Mouse (Mus musculus) thymus, postnatal 10 days (tissue): ENCODE measurements around the gene Tesk1.

Experiments
- DNase-seq, 2 experiments: peaks; one replicate each; pipeline ENCODE4 v3.0.0; 2021; ENCODE audit warnings: low spot score in 2 of 2

Gene Tesk1

GRCm38 (mm10) chr4:43418973-43419656, 22.6 kb upstream of the Tesk1 start:
- no peak for DNase-seq

DNA sequence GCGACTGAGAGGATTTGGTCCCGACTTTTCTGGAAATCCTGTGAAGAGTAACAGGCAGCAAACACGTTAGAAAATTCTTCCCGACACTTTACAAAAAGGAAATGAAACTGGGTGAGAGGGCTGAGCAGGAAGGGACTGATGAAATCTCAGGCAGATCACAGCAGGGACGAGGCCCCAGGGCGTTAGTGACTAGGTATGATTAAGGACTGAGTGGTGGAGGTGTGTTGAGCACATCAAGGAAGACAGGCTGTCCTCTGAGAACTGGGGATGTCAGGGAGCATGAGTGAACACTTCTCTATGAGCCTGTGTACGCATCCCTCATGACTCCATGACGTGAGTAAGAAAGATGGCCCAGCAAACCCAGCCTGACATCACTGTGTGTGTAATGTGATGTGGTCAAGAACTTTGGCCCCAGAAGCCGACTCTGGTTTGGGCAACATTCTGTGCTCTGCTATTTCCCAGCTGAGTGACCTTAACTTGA, 21.9 kb upstream of the Tesk1 start:
- no peak for DNase-seq

- DNase-seq = peak; percentile 22 to 66
These were observed 21.4 kb upstream of the Tesk1 start for GRCm38 (mm10) chr4:43420305-43420704.

DNA sequence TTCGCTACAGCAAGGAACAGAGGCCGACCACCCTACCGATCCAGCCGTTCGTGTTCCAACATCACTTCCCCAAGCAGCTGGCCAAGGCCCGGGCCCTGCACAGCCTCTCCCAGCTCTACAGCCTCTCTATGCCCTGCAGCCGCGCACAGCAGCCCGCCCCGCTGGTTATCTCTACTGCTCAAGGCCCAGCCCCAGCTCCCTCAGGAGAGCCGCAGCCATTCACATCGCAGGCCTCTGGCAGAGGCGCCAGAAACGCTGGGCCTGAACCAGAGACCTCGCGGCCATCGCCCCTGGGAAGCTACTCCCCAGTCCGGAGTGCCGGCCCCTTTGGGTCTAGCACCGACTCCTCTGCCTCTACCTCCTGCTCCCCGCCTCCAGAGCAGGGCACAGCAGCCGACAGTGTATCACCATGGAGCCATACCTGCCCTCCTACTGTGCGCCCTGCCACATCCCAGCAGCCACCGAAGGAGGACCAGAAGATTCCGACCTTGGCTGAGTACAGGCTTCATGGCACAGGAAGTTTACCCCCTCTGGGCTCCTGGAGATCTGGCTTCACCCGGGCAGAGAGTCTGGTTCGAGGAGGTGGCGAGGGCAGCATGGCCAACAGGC, 20.0 kb upstream of the Tesk1 start:
- DNase-seq = no peak

DNA sequence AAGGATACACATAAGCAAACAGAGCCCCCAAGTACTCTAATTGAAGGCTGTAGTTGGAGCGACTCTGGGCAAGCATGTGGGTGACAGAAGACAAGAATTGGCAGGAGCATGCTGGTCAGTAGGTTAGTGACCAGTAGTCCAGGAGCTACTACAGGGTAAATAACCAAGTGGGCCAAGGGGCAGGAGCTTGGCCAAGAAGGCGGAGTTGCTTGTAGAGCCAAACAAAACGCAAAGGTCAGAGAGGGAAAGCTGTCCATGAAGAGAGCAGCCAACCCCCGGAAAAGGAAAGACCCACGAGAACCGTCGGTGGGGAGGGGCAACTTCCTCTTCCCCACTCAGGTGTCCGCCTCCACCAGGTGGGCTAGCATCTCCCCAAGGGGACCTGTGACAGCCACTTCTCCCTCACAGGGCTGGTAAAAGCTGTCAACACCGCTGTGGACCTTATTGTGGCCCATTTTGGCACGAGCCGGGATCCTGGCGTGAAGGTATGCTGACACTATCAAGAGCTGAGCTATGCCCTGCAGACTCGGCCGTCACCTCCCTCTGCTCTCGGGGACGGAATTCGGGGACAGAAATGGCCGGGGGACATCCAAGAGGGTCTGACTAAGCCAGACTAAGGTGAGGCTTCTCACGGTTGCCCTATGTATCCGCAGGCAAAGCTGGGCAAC, 18.3 kb upstream of the Tesk1 start:
- DNase-seq = no peak

DNA sequence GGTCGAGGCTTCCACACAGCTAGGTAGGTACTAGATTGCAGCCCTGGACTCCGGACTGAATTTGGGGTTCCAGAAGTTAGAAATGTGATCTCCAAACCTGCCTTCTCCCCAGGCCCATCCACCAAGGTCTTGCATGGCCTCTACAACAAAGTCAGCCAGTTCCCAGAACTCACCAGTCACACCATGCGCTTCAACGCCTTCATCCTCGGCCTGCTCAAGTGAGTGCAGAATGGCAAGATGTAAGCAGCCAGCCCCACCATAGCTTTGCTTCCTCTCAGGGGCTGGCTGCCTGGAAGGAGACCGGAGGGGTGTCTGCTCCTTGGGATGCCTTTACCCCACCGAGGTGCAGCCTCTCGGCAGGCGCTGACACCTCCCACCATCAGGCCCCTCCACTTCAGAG, 17.7 kb upstream of the Tesk1 start:
- no peak for DNase-seq

GRCm38 (mm10) chr4:43425197-43425596, 16.5 kb upstream of the Tesk1 start:
- no peak for DNase-seq

- DNase-seq = peak; percentile 38 to 39
These were observed 15.9 kb upstream of the Tesk1 start for GRCm38 (mm10) chr4:43425648-43426380.

- no peak for DNase-seq
These were observed 15.3 kb upstream of the Tesk1 start for GRCm38 (mm10) chr4:43426487-43426886.

GRCm38 (mm10) chr4:43427501-43428179, 14.1 kb upstream of the Tesk1 start:
- DNase-seq = peak; percentile 83 to 86

DNA sequence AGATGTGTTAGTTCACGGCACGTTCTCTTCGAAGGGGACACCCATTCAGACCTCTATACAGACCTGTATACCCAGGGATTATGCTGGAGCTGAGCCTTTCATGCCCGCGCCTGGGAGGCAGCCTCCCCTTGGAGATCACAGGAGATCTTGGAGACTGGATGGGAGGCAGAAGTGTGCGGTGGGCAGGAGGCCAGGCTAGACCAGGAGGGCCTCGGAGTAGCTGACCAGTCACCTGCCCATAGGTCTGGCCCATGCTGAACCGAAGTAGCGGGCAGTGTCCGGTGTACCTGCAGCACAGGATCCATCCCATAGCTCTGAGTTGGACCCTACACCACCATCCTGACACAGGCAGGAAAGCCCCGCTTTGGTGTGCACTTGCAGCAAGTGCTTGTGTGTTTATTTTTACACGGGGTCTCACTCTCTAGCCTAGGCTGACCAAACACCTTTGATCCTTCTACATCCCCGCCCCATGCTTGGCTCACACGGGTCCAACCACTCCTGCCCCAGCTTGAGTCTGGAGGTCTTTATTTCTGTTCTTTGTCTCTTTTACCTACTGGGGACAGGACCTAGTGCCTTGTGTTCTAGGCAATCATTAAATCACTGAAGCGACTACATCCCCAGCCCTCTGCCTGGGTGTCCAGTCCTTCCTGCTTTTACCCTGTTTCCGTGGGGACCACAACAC, 13.4 kb upstream of the Tesk1 start:
- peak in 1 of 2 experiments; percentile 37 for DNase-seq

GRCm38 (mm10) chr4:43428946-43429345, 12.8 kb upstream of the Tesk1 start, which contains the start of gene Fam166b:
Fam166b (minus strand) TSS chr4:43429134.
- DNase-seq = no peak

DNA sequence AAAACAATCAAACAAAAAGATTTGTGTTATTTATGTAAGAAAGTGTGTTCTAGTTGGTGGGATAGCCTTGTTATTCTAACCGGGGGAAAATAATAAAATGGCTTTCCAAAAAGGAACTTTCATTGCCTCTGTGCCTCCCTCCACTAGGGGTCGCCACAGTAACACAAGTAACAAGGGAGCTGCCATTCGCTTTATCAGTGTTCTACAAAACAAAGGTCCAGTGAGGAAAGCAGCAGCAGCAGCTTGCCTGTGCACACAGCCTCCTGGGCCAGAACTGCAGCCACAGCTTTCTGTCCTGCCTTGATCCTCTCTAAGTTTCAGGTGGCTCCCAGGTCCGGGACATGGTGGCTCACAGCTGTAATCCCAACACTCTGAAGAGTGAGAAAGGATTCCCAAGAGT, 10.0 kb upstream of the Tesk1 start:
- DNase-seq = peak; percentile 68 to 87

- DNase-seq = no peak
These were observed 8.9 kb upstream of the Tesk1 start for GRCm38 (mm10) chr4:43432832-43433231.

GRCm38 (mm10) chr4:43442044-43442443, 305 bp downstream of the Tesk1 start:
- DNase-seq = peak; percentile 99

DNA sequence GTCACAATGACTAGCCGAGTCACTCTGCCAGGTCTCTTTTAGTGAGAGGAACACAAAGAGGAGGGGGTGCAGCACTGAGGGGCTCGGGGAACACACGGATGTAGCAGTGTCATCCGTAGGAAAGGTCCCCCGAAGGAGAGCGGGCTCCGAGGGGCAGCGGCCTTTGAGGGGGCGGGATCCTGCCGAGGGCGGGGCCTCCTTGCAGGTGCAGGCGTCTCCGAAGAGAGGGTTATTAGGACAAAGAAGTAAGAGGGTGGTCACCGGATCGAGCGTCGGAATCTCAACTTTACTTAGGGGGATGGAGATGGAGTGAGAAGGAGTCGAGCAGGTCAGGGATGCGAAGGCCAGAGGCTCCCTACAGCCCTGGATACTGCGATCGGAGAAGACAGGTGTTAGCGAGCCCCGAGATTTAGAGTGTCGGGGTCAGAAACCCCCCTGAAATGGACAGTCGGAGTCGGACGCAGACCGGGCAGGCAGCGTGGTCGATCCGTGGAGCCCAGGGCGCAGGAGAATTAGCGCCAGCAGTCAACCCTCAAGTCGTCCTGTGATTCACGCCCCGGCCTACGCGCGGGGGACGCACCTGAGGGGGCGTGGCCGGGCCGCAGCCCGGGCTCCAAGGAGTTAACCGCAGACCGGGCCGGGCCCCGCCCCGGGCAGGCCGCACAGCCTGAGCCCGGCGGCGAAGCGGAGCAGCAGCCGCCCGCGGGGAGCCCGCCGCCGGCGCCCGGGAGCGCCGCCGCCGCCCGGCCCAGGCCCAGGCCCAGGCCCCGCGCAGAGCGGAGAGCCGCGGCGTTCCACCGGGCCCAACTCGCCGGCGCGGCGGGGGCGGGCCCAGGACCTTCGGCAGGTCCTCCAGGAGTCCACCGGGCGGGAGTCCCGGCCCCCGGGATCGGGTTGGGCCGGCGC, 970 bp downstream of the Tesk1 start:
- DNase-seq = peak in 1 of 2 experiments; percentile 52

- no peak for DNase-seq
These were observed 1.8 kb downstream of the Tesk1 start for GRCm38 (mm10) chr4:43443511-43443910.

DNA sequence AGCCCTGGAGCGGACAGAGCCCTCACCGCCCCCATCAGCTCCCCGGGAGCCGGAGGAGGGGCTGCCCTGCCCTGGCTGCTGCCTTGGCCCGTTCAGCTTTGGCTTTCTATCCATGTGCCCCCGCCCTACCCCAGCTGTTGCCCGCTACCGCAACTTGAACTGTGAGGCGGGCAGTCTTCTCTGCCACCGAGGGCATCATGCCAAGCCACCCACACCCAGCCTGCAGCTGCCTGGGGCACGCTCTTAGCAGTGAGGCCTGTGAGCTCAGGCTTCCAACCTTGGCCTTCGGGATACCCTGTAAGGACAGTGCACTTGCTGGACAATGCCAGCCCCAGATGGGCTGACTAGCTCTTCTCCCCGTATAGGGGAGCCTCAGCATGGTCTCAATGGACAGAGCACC, 5.5 kb downstream of the Tesk1 start:
- DNase-seq = no peak

- DNase-seq = no peak
These were observed 6.8 kb downstream of the Tesk1 start for GRCm38 (mm10) chr4:43448554-43448953.

DNA sequence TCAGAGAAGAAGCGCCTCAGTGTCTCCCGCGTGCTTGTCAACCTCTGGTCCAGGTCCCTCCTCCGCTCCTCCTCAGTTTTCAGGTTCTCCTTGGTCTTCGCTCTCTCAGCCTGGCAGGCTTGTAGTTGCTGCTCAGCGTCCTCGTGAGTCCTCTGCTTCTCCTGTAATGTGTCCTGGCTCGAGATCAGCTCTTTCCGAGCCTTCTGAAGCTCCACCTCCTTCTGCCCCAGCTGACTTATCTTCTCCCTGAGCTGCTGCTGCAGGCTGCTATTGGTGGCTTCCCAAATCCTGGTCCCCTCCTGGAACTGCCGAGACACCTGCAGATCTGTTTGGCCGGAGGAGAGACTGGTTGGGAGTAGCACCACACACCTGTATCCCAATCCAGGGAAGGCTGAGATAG, 10.6 kb downstream of the Tesk1 start:
- no peak for DNase-seq
